Mouse (Mus musculus) adrenal gland, adult 18-20 months (tissue): ENCODE results near the gene Tmc2. TPM values are rescaled to one million over a fixed set of nuclear protein-coding genes. Genes with fewer than 3 reads are reported as not detected.

Source experiments
- DNase-seq, 2 experiments: peaks; one replicate each; pipeline ENCODE4 v3.0.0; 2021 to 2022; ENCODE audit warnings: low spot score in 2 of 2
- total RNA-seq, 2 experiments: library from RNA; stranded (reverse); gene quantifications; 1 replicate in 1 of 2; 2 replicates in 1 of 2; pipeline ENCODE4 v1.2.3; 2021

The Tmc2 gene
- total RNA-seq, 2 experiments from 2014 or later = not detected

DNA sequence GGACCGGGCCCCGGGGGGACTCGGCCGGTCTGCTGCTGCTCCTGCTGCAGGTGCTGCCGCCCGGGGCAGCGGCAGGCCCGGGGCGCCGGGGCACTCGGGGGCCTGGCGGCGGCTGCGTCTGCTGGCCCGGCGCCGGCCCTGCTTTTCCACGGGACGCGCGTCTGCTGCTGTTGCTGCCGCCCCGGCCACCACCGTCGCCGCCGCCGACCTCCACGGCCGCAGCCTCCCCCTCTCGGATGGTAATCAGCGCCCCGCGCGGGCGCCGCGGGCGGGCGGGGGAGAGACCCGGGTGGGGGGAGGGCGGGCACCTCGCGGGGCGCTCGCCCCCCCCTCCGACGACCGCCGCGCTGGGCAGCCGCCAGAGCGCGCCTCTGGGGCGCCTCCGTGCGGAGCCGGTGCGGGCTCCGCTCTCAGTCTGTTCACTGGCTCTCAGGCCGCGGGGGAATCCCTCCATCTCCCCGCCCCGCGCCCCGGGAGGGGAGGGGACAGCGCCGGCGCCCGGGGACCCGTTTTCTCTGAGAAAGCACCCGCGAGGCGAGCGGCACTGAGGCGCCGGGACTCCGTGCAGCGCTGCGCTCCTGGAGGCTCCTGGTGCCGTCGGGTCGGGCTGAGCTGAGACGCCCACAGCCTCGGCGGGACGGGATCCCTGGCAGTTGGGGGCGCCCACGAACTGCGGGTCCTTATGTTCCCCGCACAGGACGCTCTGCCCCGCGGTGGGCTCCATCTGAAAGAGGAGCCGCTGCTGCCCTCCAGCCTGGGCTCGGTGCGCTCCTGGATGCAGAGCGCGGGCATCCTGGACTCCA, 100.5 kb downstream of the Tmc2 start:
- peak; percentile 41 to 52 for DNase-seq

DNA sequence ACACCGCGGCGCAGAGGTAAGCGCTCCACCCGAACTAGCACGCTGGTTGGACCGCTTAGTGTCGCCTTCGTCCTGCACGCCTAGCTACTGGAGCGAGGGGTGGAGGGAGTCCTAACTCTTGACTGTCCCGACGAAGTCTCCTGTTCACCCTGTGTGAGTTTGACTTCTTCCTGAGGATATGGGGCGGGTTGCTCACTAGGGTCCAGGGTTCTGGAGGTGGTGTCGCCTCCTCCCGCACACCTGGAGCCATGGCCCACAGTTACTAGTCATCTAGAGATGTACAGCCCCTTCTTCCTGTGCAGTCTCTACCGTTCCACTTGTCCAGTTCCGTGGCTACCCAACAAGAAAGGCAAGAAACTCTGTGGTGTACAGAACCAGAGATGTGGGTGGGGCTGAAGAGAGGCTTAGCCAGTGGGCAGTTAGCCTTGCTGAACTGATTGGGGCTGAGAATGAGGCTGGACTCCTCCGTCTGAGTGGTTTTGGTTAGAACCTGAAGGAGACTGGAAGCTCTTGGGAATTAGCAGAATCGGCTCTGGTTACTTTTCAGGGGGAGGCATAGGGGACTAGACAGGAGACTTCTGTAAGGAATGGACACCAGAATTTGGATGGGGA, 101.2 kb downstream of the Tmc2 start:
- no peak for DNase-seq

DNA sequence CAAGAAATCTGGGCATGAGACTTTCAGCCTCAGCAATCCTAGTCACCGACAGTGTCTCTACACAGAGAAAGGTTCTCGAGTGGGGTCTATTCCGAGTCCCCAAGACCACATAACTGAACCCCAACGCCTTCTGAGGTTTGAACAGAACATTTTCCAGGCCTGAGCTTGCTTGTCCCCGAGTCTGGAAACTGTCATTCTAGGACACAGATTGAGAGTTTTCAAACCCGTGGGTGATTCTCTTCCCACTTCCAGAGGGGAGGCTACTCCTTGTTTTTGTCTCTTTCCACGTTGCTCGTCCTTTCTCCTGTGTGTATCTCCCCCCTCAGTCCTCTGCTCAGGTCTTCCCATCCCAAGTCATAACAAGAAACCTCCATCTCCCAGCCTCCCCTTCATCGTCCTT, 102.6 kb downstream of the Tmc2 start:
- no peak for DNase-seq

DNA sequence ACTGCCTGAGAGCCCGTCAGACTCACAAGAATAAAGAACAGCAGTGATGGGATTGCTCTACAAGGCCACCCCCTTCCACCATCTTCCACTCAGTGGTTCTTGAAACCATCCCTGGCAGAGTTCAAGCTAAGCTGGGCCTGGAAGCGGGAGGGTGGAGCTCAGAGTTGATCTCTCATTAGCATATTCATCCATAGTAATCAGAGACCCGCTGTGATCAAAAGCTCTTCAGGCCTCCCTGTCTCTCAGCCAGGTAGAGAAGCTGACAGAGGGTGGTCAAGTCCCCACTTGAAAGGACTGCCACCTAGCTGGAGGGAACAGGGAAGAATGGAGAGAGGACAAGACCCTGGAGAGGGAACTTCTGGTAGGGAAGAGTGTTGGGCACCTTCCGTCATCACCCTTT, 108.0 kb downstream of the Tmc2 start:
- no peak for DNase-seq

Other genes starting within 250 kb of the Tmc2 start
- gene Tgm3, start 182.8 kb upstream of the Tmc2 start, total RNA-seq = 1 to 10 TPM in 1 of 2 experiments, under 1 TPM in 1; 0.10 to 5.3 TPM
- not detected for gene Tgm6, start 82.8 kb upstream of the Tmc2 start, total RNA-seq
- gene Snrpb, start 15.8 kb upstream of the Tmc2 start, total RNA-seq = 100 to 1,000 TPM; 168 to 170 TPM
- gene Nop56, start 79.2 kb downstream of the Tmc2 start, total RNA-seq = 100 to 1,000 TPM; 118 to 134 TPM
- 100 to 1,000 TPM; 406 to 739 TPM for gene Idh3b, start 89.4 kb downstream of the Tmc2 start, total RNA-seq
- 1 to 10 TPM; 3.7 to 4.4 TPM for gene Ebf4, start 100.0 kb downstream of the Tmc2 start, total RNA-seq
- 1 to 10 TPM; 6.3 to 6.4 TPM for gene Cpxm1, start 202.4 kb downstream of the Tmc2 start, total RNA-seq
- not detected for gene Gm28372, start 210.0 kb downstream of the Tmc2 start, total RNA-seq
- not detected for gene 1700020A23Rik, start 210.1 kb downstream of the Tmc2 start, total RNA-seq
- gene Tmem239, start 211.3 kb downstream of the Tmc2 start, total RNA-seq = not detected
- gene Vps16, start 229.1 kb downstream of the Tmc2 start, total RNA-seq = 10 to 100 TPM; 47.9 to 71.8 TPM
- 10 to 100 TPM; 14.8 to 18.7 TPM for gene Pced1a, start 229.5 kb downstream of the Tmc2 start, total RNA-seq